Mouse (Mus musculus) CH12.LX (cell line): Measurements from ENCODE around the gene Hist1h3e. TPM values are rescaled to one million over a fixed set of nuclear protein-coding genes. Genes with fewer than 3 reads are reported as not detected.
A peak's percentile ranks its signal among the peaks of the same experiment; 100 is the strongest.

Source experiments
- DNase-seq: peaks from one replicate; pipeline ENCODE4 v3.0.0-alpha.2; 2013; ENCODE audit errors: extremely low read depth
- H3K27ac ChIP-seq: 2 replicates; pipeline ENCODE4 v1.5.1; 2012; ENCODE audit warnings: low read depth, mild to moderate bottlenecking, control low read depth, moderate library complexity; ENCODE audit not compliant: insufficient read depth
- H3K27me3 ChIP-seq: replicated peaks from 2 replicates; pipeline ENCODE3; 2012; ENCODE audit warnings: inconsistent platforms
- H3K36me3 ChIP-seq, 2 experiments: replicated peaks in 1 of 2; 2 replicates each; pipeline versions ENCODE3 to v1.6.1; 2012; ENCODE audit warnings: inconsistent platforms in 1 of 2, low read length in 1 of 2, mild to moderate bottlenecking in 1 of 2, mixed read lengths in 1 of 2, moderate library complexity in 1 of 2; ENCODE audit not compliant: control insufficient read depth in 1 of 2, insufficient read depth in 1 of 2
- H3K4me1 ChIP-seq, 2 experiments: 2 replicates each; pipeline ENCODE4 v1.6.1; 2012; ENCODE audit warnings: inconsistent platforms in 1 of 2, moderate library complexity in 1 of 2; ENCODE audit not compliant: insufficient read depth in 2 of 2, control insufficient read depth in 1 of 2
- H3K4me2 ChIP-seq: 2 replicates; pipeline ENCODE4 v1.6.1; 2012; ENCODE audit warnings: low read depth, mild to moderate bottlenecking, control low read depth; ENCODE audit not compliant: poor library complexity, insufficient read depth, severe bottlenecking
- H3K4me3 ChIP-seq, 3 experiments: fragments of 150-350 bp in 1 of 3; sonication (generic) in 1 of 3; replicated peaks in 1 of 3; 2 replicates each; pipeline versions ENCODE3 to v1.5.1; 2011 to 2012; ENCODE audit warnings: low read depth in 2 of 3, low read length in 2 of 3, mild to moderate bottlenecking in 2 of 3, moderate library complexity in 2 of 3, control low read depth in 1 of 3, improper control_type of control experiment in 1 of 3, inconsistent platforms in 1 of 3, mixed read lengths in 1 of 3; ENCODE audit not compliant: poor library complexity in 1 of 3
- H3K79me2 ChIP-seq: replicated peaks from 2 replicates; pipeline ENCODE4 v1.6.1; 2012; ENCODE audit warnings: mild to moderate bottlenecking, moderate library complexity; ENCODE audit not compliant: control insufficient read depth, poor library complexity, insufficient read depth, severe bottlenecking; ENCODE audit errors: extremely low read depth
- H3K9ac ChIP-seq: 2 replicates; pipeline ENCODE4 v1.6.1; 2012; ENCODE audit warnings: low read depth, mild to moderate bottlenecking, control low read depth, moderate library complexity; ENCODE audit not compliant: insufficient read depth
- H3K9me3 ChIP-seq: replicated peaks from 2 replicates; pipeline ENCODE3; 2012; ENCODE audit warnings: low read length, inconsistent platforms, mixed read lengths
- BHLHE40 ChIP-seq: IDR thresholded peaks from 2 replicates; pipeline ENCODE4 v1.6.1; 2011; ENCODE audit warnings: mild to moderate bottlenecking, low read depth, low read length, improper control_type of control experiment
- CTCF ChIP-seq, 2 experiments: IDR thresholded peaks in 1 of 2; conservative IDR thresholded peaks in 1 of 2; 2 replicates each; pipeline ENCODE4 v1.5.1; 2011 to 2012; ENCODE audit warnings: low read depth in 2 of 2, low read length in 2 of 2, improper control_type of control experiment in 1 of 2, inconsistent platforms in 1 of 2, mild to moderate bottlenecking in 1 of 2, moderate library complexity in 1 of 2
- EP300 ChIP-seq: IDR thresholded peaks from 2 replicates; pipeline ENCODE4 v1.6.1; 2011; ENCODE audit warnings: low read length, improper control_type of control experiment
- GABPA ChIP-seq: IDR thresholded peaks from 2 replicates; pipeline ENCODE4 v1.6.1; 2012; ENCODE audit warnings: low read depth, low read length, improper control_type of control experiment, inconsistent platforms; ENCODE audit not compliant: insufficient replicate concordance
- JUN ChIP-seq: IDR thresholded peaks from 2 replicates; pipeline ENCODE4 v1.6.1; 2011; ENCODE audit warnings: low read depth, mild to moderate bottlenecking, low read length, improper control_type of control experiment, moderate library complexity; ENCODE audit not compliant: insufficient read depth
- MAFK ChIP-seq: IDR thresholded peaks from 2 replicates; pipeline ENCODE4 v1.6.1; 2011; ENCODE audit warnings: low read length, improper control_type of control experiment; ENCODE audit not compliant: insufficient replicate concordance
- MAX ChIP-seq: IDR thresholded peaks from 2 replicates; pipeline ENCODE4 v1.6.1; 2011; ENCODE audit warnings: low read length, improper control_type of control experiment
- PAX5 ChIP-seq: IDR thresholded peaks from 2 replicates; pipeline ENCODE4 v1.6.1; 2012; ENCODE audit warnings: low read length, inconsistent platforms, mixed read lengths
- TBP ChIP-seq: conservative IDR thresholded peaks from 2 replicates; pipeline ENCODE4 v1.6.1; 2011; ENCODE audit warnings: low read depth, low read length, improper control_type of control experiment
- TCF12 ChIP-seq: IDR thresholded peaks from 2 replicates; pipeline ENCODE4 v1.6.1; 2014; ENCODE audit warnings: low read depth, mild to moderate bottlenecking, inconsistent platforms, low read length, improper control_type of control experiment
- USF2 ChIP-seq: conservative IDR thresholded peaks from 2 replicates; pipeline ENCODE4 v1.6.1; 2011; ENCODE audit warnings: low read depth, low read length, improper control_type of control experiment
- dilution Hi-C: fragments of 300-500 bp; cut with MboI; formaldehyde crosslinking; loops from 2 replicates; pipeline ENCODE4 v1.14.3; 2020; ENCODE audit warnings: low sequenced_read_pairs; ENCODE audit not compliant: extremely low pct_unique_long_range_greater_than_20kb, extremely low pct_ligation_motif_present
- in situ Hi-C: fragments of 300-500 bp; cut with MboI; formaldehyde crosslinking; loops from 3 replicates; pipeline ENCODE4 v1.14.3; 2019; ENCODE audit warnings: low sequenced_read_pairs, low pct_ligation_motif_present, low pct_unique_long_range_greater_than_20kb, mixed read lengths
- polyA plus RNA-seq: library from polyadenylated mRNA; unstranded; fragments of >175 nt; gene quantifications from 2 replicates; pipeline ENCODE4 v1.2.1, GENCODE M21; 2012; ENCODE audit warnings: low read depth; ENCODE audit not compliant: insufficient read length
- total RNA-seq, 2 experiments: library from RNA; depleted of rRNA; stranded (reverse); fragments of 300-350 nt in 1 of 2; fragments of >200 nt in 1 of 2; gene quantifications; 2 replicates each; pipeline ENCODE4 v1.2.3; 2012 to 2014

Gene Hist1h3e
- total and polyA plus RNA-seq, 3 experiments = 3.1 to 1,484 (median 24.2) TPM

DNA sequence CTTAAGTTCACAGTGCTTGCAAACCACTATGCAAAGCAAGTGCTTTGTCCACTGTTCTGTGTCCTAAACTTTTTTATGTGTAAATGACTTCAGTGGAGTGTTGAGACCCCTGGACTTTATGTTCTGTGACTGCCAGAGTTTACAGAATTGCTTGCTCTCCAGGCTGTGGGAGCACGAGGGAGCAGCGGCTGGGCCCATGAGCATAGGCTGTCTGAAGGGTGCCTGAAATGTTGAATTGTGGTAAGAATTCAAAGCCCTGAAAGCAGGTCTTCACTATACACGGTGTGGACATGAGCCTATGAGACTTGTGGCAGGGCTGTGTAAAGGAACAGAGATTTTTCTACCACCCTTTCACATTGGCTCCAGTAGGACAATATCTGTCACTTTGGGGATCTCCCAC is 49.5 kb upstream of the Hist1h3e start:
- in situ Hi-C loops = no loop called here
- H3K36me3 ChIP-seq = peaks cover 2 to 28% of the 10 kb centered on the region in 2 experiments
- H3K27ac ChIP-seq = no peak overlapping the region
- no peaks in the 10 kb centered on the region for H3K9me3 ChIP-seq
- no peaks in the 10 kb centered on the region for H3K79me2 ChIP-seq
- peaks cover 10 to 20% of the 10 kb centered on the region in 2 experiments; a peak in 3 of 4 replicates for H3K4me1 ChIP-seq
- no peak overlapping the region for H3K4me3 ChIP-seq
- no peaks in the 10 kb centered on the region for H3K27me3 ChIP-seq
- H3K9ac ChIP-seq = no peak overlapping the region
- DNase-seq = no peak
- TF ChIP-seq PAX5 = no peak
- TF ChIP-seq USF2 = no peak
- no peak for TF ChIP-seq MAX
- TF ChIP-seq CTCF (conservative IDR thresholded peaks at IDR 0.05 in 1 of 2, IDR thresholded peaks at IDR 0.05 in 1 of 2; ENCODE audit: low read depth in 2 of 2, low read length in 2 of 2) = no peak
- no peak for TF ChIP-seq BHLHE40
- no peak for TF ChIP-seq MAFK
- TF ChIP-seq, all 38 proteins: peak for 0
- dilution Hi-C loops = no loop called here
- H3K4me2 ChIP-seq = no peak overlapping the region

DNA sequence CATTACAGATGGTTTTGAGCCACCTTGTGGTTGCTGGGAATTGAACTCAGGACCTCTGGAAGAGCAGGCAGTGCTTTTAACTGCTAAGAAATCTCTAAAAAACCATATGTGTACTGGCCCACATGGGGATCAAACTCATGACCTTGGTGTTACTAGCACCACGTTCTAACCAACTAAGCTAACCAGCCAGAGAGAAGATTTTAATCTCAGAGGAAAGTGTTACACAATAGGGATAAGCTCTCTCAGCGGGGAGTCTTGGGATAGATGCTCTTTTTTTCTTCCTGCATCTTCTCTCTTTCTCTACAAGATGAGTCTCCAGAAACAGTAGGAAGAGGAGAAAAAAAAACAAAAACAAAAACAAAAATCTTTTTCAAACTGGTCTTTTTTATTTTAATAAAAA is 48.2 kb upstream of the Hist1h3e start:
- dilution Hi-C loops = no loop called here
- H3K27ac ChIP-seq = no peak overlapping the region
- H3K36me3 ChIP-seq = peaks cover 2 to 27% of the 10 kb centered on the region in 2 experiments
- peaks cover 8 to 16% of the 10 kb centered on the region in 2 experiments; a peak in 3 of 4 replicates for H3K4me1 ChIP-seq
- no peak overlapping the region for H3K9ac ChIP-seq
- H3K79me2 ChIP-seq = no peaks in the 10 kb centered on the region
- DNase-seq = no peak
- H3K27me3 ChIP-seq = no peaks in the 10 kb centered on the region
- in situ Hi-C loops = no loop called here
- H3K4me2 ChIP-seq = no peak overlapping the region
- no peak overlapping the region for H3K4me3 ChIP-seq
- no peaks in the 10 kb centered on the region for H3K9me3 ChIP-seq
- no peak for TF ChIP-seq EP300
- TF ChIP-seq TBP = peak; percentile 90

DNA sequence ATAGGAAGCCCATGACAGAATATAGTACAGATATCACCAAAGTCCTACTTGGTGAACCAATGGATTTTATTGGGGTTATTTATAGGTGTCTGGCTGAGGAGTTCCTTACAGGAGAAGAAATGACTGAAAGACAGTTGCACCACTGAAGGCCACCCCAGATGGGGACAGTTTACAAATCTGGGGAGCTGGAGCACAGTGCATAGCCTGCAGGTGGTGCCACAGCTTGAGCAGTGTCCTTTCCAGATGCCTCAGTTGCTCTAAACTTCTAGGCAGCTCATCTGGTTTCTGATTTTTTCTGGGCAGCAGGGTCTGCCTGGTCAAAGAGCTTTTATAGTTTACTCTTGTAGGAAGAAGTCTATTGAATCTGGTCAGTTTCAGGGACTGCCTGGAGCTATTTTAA is 47.7 kb upstream of the Hist1h3e start:
- dilution Hi-C loops = no loop called here

More for the DNA sequence above, 47.7 kb upstream of the Hist1h3e start:
- DNase-seq = no peak
- no peaks in the 10 kb centered on the region for H3K27me3 ChIP-seq
- H3K4me3 ChIP-seq = no peak overlapping the region
- in situ Hi-C loops = no loop called here
- no peaks in the 10 kb centered on the region for H3K9me3 ChIP-seq
- peaks cover 2 to 32% of the 10 kb centered on the region in 2 experiments for H3K36me3 ChIP-seq
- no peaks in the 10 kb centered on the region for H3K79me2 ChIP-seq
- H3K27ac ChIP-seq = no peak overlapping the region
- peaks cover 5 to 13% of the 10 kb centered on the region in 2 experiments; a peak in 3 of 4 replicates for H3K4me1 ChIP-seq
- H3K9ac ChIP-seq = no peak overlapping the region
- TF ChIP-seq TCF12 (no peak), GABPA (no peak), JUN (no peak)
- no peak overlapping the region for H3K4me2 ChIP-seq
